Mouse (Mus musculus) subcutaneous adipose tissue, adult 2 months (tissue): ENCODE results near the gene Mis18a. TPM values are rescaled to one million over a fixed set of nuclear protein-coding genes. Genes with fewer than 3 reads are reported as not detected.

ENCODE experiments used
- polyA plus RNA-seq: library from polyadenylated mRNA; depleted of rRNA; stranded (reverse); fragments of >200 nt; gene quantifications from 2 replicates; pipeline ENCODE4 v1.2.3, GENCODE M21; 2012; ENCODE audit warnings: low replicate concordance; rRNA removed

Gene Mis18a
- polyA plus RNA-seq, result 10.4 and 13.3 TPM in 2 replicates

DNA sequence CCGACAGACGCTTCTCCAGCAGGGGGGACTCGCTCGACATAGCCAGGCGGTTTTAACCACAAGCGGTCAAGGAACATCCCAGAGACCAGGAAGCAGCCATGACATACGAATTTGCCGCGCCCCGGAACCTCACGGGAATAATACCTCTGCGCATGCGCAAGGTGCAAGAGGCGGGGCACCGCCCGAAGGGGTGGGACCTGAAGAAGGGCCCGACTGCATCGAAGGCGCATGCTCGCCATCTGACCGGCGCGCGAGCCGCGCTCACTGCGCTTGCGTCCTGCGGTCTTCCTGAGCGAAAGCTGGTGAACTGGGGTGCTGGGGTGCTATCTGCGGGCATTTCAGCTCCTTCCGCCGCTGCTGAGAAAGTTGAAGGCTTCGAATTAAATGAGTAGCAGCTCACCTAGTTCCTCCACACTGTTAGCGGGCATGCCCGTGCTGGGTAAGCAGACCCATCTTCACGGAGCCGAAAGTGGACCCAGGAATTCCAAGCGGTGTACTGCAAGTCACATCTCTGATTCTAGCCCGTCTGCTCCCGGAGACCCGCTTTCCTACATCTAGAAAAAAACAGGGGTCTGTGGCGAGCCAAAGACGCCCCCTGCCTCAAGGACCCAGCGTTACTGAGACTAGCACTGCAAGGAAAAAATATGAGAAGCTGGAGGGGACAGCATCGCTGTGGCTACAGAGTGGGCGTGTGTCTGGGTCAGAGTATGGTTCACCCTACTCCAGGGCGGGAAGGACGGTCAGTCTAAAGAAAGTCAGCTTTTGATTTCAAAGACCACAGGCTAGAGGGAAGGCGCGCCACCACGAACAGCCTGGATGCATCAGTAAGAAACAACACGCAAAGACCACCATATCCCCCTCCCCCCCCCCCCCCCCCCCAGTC is at the start of gene Mis18a:
TSS of gene Mis18a (minus strand) at position 172 of the 883 bp plus-strand sequence.

DNA sequence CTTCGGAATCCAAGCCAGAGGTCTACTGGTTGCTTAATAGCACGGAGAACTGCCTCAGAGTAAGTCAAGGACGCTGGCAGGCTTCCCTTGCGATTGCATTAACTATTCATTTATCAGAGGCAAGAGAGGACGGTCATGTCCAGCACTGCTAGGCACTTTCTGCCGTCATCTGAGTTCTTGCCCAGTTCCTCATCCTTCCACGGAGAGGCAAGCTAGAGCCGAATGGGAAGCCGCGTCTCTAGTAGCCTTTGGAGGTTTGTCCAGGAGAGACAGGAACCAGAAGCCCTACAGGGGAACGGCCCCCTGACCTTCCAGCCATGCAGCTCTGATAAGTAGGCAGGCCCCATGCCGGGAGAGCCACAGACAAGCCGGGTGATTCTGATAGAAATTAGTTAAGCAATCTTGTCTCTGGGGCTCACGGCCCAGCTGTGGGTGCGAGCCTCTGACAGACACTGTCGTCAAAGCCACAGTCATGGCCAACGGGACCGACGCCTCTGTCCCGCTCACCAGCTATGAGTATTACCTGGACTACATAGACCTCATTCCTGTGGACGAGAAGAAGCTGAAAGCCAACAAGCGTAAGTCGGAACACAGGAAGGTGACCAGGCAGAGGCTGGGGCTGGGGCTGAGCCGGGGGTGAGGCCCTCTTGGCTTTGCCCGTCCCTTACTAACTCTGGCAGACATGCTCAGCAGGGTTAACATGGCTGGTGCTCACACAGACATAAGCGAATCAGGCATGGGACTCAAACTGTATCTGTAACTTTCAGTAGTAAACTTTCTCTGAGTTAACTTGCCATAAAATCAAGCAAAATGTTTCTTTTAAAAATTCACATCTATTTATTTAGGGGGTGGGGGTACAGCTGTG is 11.1 kb upstream of the Mis18a start, which contains the start of gene Mrap:
TSS of gene Mrap (plus strand) at position 116 of the 865 bp plus-strand sequence.

Other genes starting within 250 kb of the Mis18a start
- 422 and 891 TPM in 2 replicates for gene Mrap, start 10.8 kb upstream of the Mis18a start, polyA plus RNA-seq
- gene Urb1, start 83.0 kb upstream of the Mis18a start, polyA plus RNA-seq, result 5.4 and 10.4 TPM in 2 replicates
- 1.5 and 10.4 TPM in 2 replicates for gene Eva1c, start 99.3 kb upstream of the Mis18a start, polyA plus RNA-seq
- gene Cfap298, start 207.7 kb upstream of the Mis18a start, polyA plus RNA-seq, result 8.3 and 14.3 TPM in 2 replicates